Comparison of ENCODE assay signal across 26 mouse cellular contexts in the genomic region with DNA sequence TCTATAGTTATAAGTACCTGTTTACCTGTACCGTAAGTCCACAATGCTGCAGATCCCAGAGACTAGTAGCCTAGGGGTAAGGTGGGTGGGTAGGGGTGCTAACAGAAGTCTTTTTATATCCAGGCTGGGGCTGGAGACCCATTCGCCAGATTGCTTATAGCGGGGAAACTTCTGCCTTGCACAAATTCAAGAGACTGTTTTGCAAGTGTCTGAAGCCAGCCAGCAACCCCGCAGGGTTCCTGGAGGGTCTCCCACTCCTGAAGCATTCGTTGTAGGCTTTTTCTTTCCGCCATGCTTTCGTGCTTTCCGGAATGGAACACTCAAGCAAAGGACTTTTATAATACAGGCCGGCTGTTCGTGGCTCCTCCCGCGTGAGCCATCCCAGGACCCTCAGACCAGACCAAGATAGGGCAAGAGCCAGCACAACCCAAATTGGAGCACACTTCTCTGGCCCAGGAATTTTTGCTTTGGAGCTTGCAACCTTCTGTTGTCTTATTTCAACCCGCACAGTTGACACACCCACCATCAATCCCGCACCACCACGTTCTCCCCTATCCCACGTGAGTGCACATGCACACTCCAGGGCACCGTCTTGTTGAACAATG. TPM values are rescaled to one million over a fixed set of nuclear protein-coding genes. Genes with fewer than 3 reads are reported as not detected.
DNase-seq lines count a peak whose midpoint lies in the region; ATAC-seq and TF ChIP-seq lines count a peak whose summit lies in the region.
"Had no signal": no experiment of that assay in that cellular context is flagged by ENCODE, and none has a peak within 500 bp of the region (broad histone marks: within the 10 kb centered on the region; RNA-seq: fewer than 3 reads in every experiment).

No protein-coding gene starts in this region.

- peaks cover 91% of the 10 kb centered on the region for H3K27me3 ChIP-seq in forebrain, embryonic 12.5 days
- peaks cover 88% of the 10 kb centered on the region for H3K27me3 ChIP-seq in forebrain, embryonic 11.5 days (ENCODE audit: control insufficient read depth, insufficient read depth, low read length)
- H3K27me3 ChIP-seq in lung, embryonic 14.5 days (ENCODE audit: insufficient read depth, low read length): peaks cover 84% of the 10 kb centered on the region

- no peak overlapping the region for H3K9ac ChIP-seq in forebrain, embryonic 12.5 days
- H3K9ac ChIP-seq in forebrain, embryonic 11.5 days (ENCODE audit: low read length): no peak overlapping the region
- H3K9ac ChIP-seq in lung, embryonic 14.5 days: no peak overlapping the region
- H3K9ac ChIP-seq: neural tube, embryonic 13.5 days; stomach, embryonic 15.5 days had no signal

- H3K36me3 ChIP-seq in forebrain, embryonic 12.5 days (replicated peaks): no peaks in the 10 kb centered on the region
- H3K36me3 ChIP-seq in forebrain, embryonic 11.5 days (ENCODE audit: control insufficient read depth, insufficient read depth, low read length): no peaks in the 10 kb centered on the region
- no peaks in the 10 kb centered on the region for H3K36me3 ChIP-seq in lung, embryonic 14.5 days (ENCODE audit: insufficient read depth)
- H3K36me3 ChIP-seq: neural tube, embryonic 13.5 days; stomach, embryonic 15.5 days had no signal

- H3K9me3 ChIP-seq in forebrain, embryonic 12.5 days: no peaks in the 10 kb centered on the region
- no peaks in the 10 kb centered on the region for H3K9me3 ChIP-seq in forebrain, embryonic 11.5 days (ENCODE audit: control insufficient read depth, low read length)
- no peaks in the 10 kb centered on the region for H3K9me3 ChIP-seq in lung, embryonic 14.5 days (ENCODE audit: low read depth, low read length)
- H3K9me3 ChIP-seq: neural tube, embryonic 13.5 days; stomach, embryonic 15.5 days had no signal

- under 1% methylated on average over 17 of the region's 17 CpGs for WGBS in forebrain, embryonic 12.5 days
- WGBS in forebrain, embryonic 11.5 days: under 1% methylated on average over 17 of the region's 17 CpGs
- 7% methylated on average over 17 of the region's 17 CpGs for WGBS in lung, embryonic 14.5 days

- TF ChIP-seq POLR2A in brain, embryonic 14.5 days (IDR thresholded peaks at IDR 0.05; ENCODE audit: borderline replicate concordance, extremely low read depth, insufficient read depth, insufficient read length, poor library complexity, severe bottlenecking): no peak

- no peak overlapping the region for H3K27ac ChIP-seq in forebrain, embryonic 12.5 days
- H3K27ac ChIP-seq in forebrain, embryonic 11.5 days (ENCODE audit: low read depth, low read length): no peak overlapping the region
- no peak overlapping the region for H3K27ac ChIP-seq in lung, embryonic 14.5 days (ENCODE audit: low read depth)
- H3K27ac ChIP-seq: neural tube, embryonic 13.5 days; stomach, embryonic 15.5 days had no signal

- peaks cover 16% of the 10 kb centered on the region for H3K4me1 ChIP-seq in forebrain, embryonic 12.5 days
- H3K4me1 ChIP-seq in forebrain, embryonic 11.5 days (replicated peaks; ENCODE audit: control insufficient read depth, insufficient read depth, low read length): no peaks in the 10 kb centered on the region
- H3K4me1 ChIP-seq in lung, embryonic 14.5 days (ENCODE audit: insufficient read depth): 0 out of 2 replicates have a peak, but pooled peaks cover 3% of the 10 kb centered on the region

- TF ChIP-seq CTCF in lung, embryonic 14.5 days (IDR thresholded peaks at IDR 0.05; ENCODE audit: low read depth): no peak
- TF ChIP-seq CTCF in brain, embryonic 14.5 days (IDR thresholded peaks at IDR 0.05; ENCODE audit: borderline replicate concordance, extremely low read depth, insufficient read depth, insufficient read length): no peak

- no peak overlapping the region for H3K4me3 ChIP-seq in forebrain, embryonic 12.5 days (replicated peaks)
- no peak overlapping the region for H3K4me3 ChIP-seq in forebrain, embryonic 11.5 days (ENCODE audit: low read depth, low read length)
- H3K4me3 ChIP-seq in lung, embryonic 14.5 days (ENCODE audit: low read depth, low read length): no peak overlapping the region
- H3K4me3 ChIP-seq: neural tube, embryonic 13.5 days; stomach, embryonic 15.5 days had no signal

- no peak overlapping the region for H3K4me2 ChIP-seq in forebrain, embryonic 12.5 days
- H3K4me2 ChIP-seq in forebrain, embryonic 11.5 days (ENCODE audit: low read depth, low read length, severe bottlenecking): no peak overlapping the region
- H3K4me2 ChIP-seq in lung, embryonic 14.5 days: 0 out of 2 replicates have a peak overlapping the region, but pooled peaks have one; percentile 12
- H3K4me2 ChIP-seq: neural tube, embryonic 13.5 days had no signal

- no peak for DNase-seq in forebrain, embryonic 11.5 days (ENCODE audit: low spot score)
- peak; percentile 22 for DNase-seq in lung, embryonic 14.5 days
- DNase-seq in lung, postnatal 25 days (ENCODE audit: low spot score): no peak
- peak; percentile 57 for DNase-seq in brain, embryonic 14.5 days (ENCODE audit: low read depth)
- peak; percentile 11 for DNase-seq in forelimb bud, embryonic 11.5 days (ENCODE audit: low read depth, low spot score)
- no peak for DNase-seq in right cerebral cortex, postnatal 10 days (ENCODE audit: low spot score in 2 of 2)
- DNase-seq: B cell, adult 2 months; cerebellum, adult 9-10 months; gastrocnemius, postnatal 10 days; heart, adult 18-20 months; heart, postnatal 36 days; kidney, adult 2 months; kidney, postnatal 25 days; layer of hippocampus, adult 9-11 months; lung, adult 18-20 months; lung, postnatal 36 days; right cerebral cortex, postnatal 25 days; thymus, adult 18-20 months; thymus, postnatal 4 days had no signal

- ATAC-seq in forebrain, embryonic 12.5 days (ENCODE audit: low FRiP score): 0 out of 2 replicates have a peak, but pooled peaks have one; percentile 18
- no peak for ATAC-seq in forebrain, embryonic 11.5 days (replicated peaks; ENCODE audit: low FRiP score)
- no peak for ATAC-seq in lung, embryonic 14.5 days (ENCODE audit: insufficient read depth)
- no peak for ATAC-seq in frontal cortex, adult (ENCODE audit: low TSS enrichment)

RNA-seq across cellular contexts. Expression of a gene that starts 10.0 kb away (rescaled TPM):
- 3.4 and 4.6 TPM in 2 replicates for polyA plus RNA-seq in forebrain, embryonic 12.5 days (2016; fragmentation: Nextera tagmentation; extraction: Ambion mirVana)
- 5.2 and 6.2 TPM in 2 replicates for polyA plus RNA-seq in forebrain, embryonic 11.5 days (2014; fragmentation: Nextera tagmentation; extraction: Ambion mirVana)
- 37.7 and 43.2 TPM in 2 replicates for polyA plus RNA-seq in lung, embryonic 14.5 days (2014; fragmentation: Nextera tagmentation; extraction: Ambion mirVana)
- polyA plus RNA-seq in brain, embryonic 14.5 days (2012; rRNA removed): 10.9 and 12.5 TPM in 2 replicates
- polyA plus RNA-seq: kidney, adult 2 months; liver, adult 2 months had no signal

RNA-seq across cellular contexts. Expression of a gene that starts 56.5 kb away (rescaled TPM):
- not detected in 2 replicates for polyA plus RNA-seq in forebrain, embryonic 12.5 days (2016; fragmentation: Nextera tagmentation; extraction: Ambion mirVana)
- polyA plus RNA-seq in forebrain, embryonic 11.5 days (2014; fragmentation: Nextera tagmentation; extraction: Ambion mirVana): not detected in 2 replicates
- not detected in 2 replicates for polyA plus RNA-seq in lung, embryonic 14.5 days (2014; fragmentation: Nextera tagmentation; extraction: Ambion mirVana)
- 0.46 and 0.68 TPM in 2 replicates for polyA plus RNA-seq in brain, embryonic 14.5 days (2012; rRNA removed)
- polyA plus RNA-seq: heart, embryonic 14.5 days; neural tube, embryonic 13.5 days; spleen, adult 2 months; stomach, embryonic 15.5 days had no signal

RNA-seq across cellular contexts. Expression of a gene that starts 59.7 kb away (rescaled TPM):
- polyA plus RNA-seq in forebrain, embryonic 12.5 days (2016; fragmentation: Nextera tagmentation; extraction: Ambion mirVana): 1.6 and 2.0 TPM in 2 replicates
- polyA plus RNA-seq in forebrain, embryonic 11.5 days (2014; fragmentation: Nextera tagmentation; extraction: Ambion mirVana): 1.5 and 1.6 TPM in 2 replicates
- 0.78 and 0.92 TPM in 2 replicates for polyA plus RNA-seq in lung, embryonic 14.5 days (2014; fragmentation: Nextera tagmentation; extraction: Ambion mirVana)
- polyA plus RNA-seq in brain, embryonic 14.5 days (2012; rRNA removed): 5.0 and 5.8 TPM in 2 replicates

Comparison
In these comparisons a context has a peak if more than half of its experiments do, and no peak if none do; other contexts are left out.
1. DNase-seq: peak in lung, embryonic 14.5 days (single experiment), brain, embryonic 14.5 days (single experiment) and forelimb bud, embryonic 11.5 days (single experiment); none in forebrain, embryonic 11.5 days (single experiment), lung, postnatal 25 days (single experiment) and right cerebral cortex, postnatal 10 days (0 of 2).